Mouse (Mus musculus) liver, adult (tissue): ENCODE results near the gene Hdac4.

Experiments used
- GATA4 ChIP-seq: IDR thresholded peaks from 2 replicates; pipeline ENCODE4 v1.6.1; 2014; ENCODE audit warnings: mild to moderate bottlenecking, low read length; ENCODE audit not compliant: insufficient replicate concordance

Gene Hdac4

GRCm38 (mm10) chr1:92102825-92103224, 92.7 kb downstream of the Hdac4 start:
- TF ChIP-seq GATA4, result no peak

GRCm38 (mm10) chr1:92100371-92100891, 95.1 kb downstream of the Hdac4 start:
- TF ChIP-seq GATA4, result no peak

GRCm38 (mm10) chr1:92099964-92100363, 95.5 kb downstream of the Hdac4 start:
- TF ChIP-seq GATA4, result no peak

GRCm38 (mm10) chr1:92099502-92099901, 96.0 kb downstream of the Hdac4 start:
- TF ChIP-seq GATA4, result no peak

- no peak for TF ChIP-seq GATA4
Measured at GRCm38 (mm10) chr1:92098456-92098855, 97.0 kb downstream of the Hdac4 start.

GRCm38 (mm10) chr1:92096991-92097525, 98.4 kb downstream of the Hdac4 start:
- no peak for TF ChIP-seq GATA4

GRCm38 (mm10) chr1:92092286-92092685, 103.2 kb downstream of the Hdac4 start:
- TF ChIP-seq GATA4, result no peak

- no peak for TF ChIP-seq GATA4
Measured at GRCm38 (mm10) chr1:92087821-92088220, 107.7 kb downstream of the Hdac4 start.

GRCm38 (mm10) chr1:92087343-92087742, 108.2 kb downstream of the Hdac4 start:
- no peak for TF ChIP-seq GATA4

GRCm38 (mm10) chr1:92086841-92087240, 108.7 kb downstream of the Hdac4 start:
- no peak for TF ChIP-seq GATA4

GRCm38 (mm10) chr1:92086277-92086813, 109.2 kb downstream of the Hdac4 start:
- TF ChIP-seq GATA4, result no peak

- TF ChIP-seq GATA4, result no peak
Measured at GRCm38 (mm10) chr1:92084738-92085137, 110.8 kb downstream of the Hdac4 start.

GRCm38 (mm10) chr1:92084004-92084403, 111.5 kb downstream of the Hdac4 start:
- no peak for TF ChIP-seq GATA4

- no peak for TF ChIP-seq GATA4
Measured at GRCm38 (mm10) chr1:92082837-92083541, 112.5 kb downstream of the Hdac4 start.

GRCm38 (mm10) chr1:92082156-92082836, 113.2 kb downstream of the Hdac4 start:
- TF ChIP-seq GATA4, result no peak

- no peak for TF ChIP-seq GATA4
Measured at GRCm38 (mm10) chr1:92079982-92080537, 115.4 kb downstream of the Hdac4 start.

- TF ChIP-seq GATA4, result no peak
Measured at GRCm38 (mm10) chr1:92075312-92075711, 120.2 kb downstream of the Hdac4 start.
